Mouse (Mus musculus): Measurements from ENCODE around the gene Ifi206. TPM values are rescaled to one million over a fixed set of nuclear protein-coding genes. Genes with fewer than 3 reads are reported as not detected.

Ifi206 gene
- polyA plus RNA-seq, 1 experiment = 4.9 TPM

DNA sequence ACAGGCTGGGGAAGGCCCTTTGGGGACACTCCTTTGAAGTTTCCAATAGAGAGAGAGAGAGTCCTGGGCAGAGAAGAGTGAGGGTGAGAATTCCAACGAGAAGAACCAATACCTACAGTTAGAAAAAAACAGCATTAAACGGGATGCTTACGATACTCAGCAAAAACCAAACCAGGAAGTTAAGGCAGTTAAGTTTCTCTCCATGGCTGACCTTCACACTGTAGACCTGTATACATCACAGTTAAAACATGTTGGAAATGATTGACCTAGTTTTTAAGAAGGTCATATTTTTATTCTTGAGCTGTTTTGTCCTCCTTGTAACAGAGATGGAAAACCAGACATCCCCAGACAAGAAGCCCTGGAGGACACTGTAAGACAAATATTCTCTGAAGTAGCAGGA, 72.3 kb downstream of the Ifi206 start:
- Histone ChIP-seq H3K4me3 (ENCODE audit: insufficient read depth, low read depth, low read length) (no peak overlapping the region), H3K4me1 (ENCODE audit: control insufficient read depth, insufficient read depth, low read length) (no peaks in the 10 kb centered on the region), H3K36me3 (ENCODE audit: control insufficient read depth, insufficient read depth, low read length) (no peaks in the 10 kb centered on the region), H3K27me3 (replicated peaks; ENCODE audit: control insufficient read depth, insufficient read depth, low read length) (no peaks in the 10 kb centered on the region), H3K27ac (ENCODE audit: insufficient read depth, low read depth, low read length) (no peak overlapping the region)
- 67% methylated on average over 3 of the region's 3 CpGs for WGBS
- TF ChIP-seq CTCF (conservative IDR thresholded peaks at IDR 0.05; ENCODE audit: insufficient read depth, insufficient read length, low read depth, low read length) (no peak), POLR2A (IDR thresholded peaks at IDR 0.05; ENCODE audit: low read depth, low read length) (no peak)
- no peak for DNase-seq

Other genes starting within 250 kb of the Ifi206 start
- gene Olfr418, start 225.0 kb downstream of the Ifi206 start, polyA plus RNA-seq (2012; rRNA removed) = not detected in 2 replicates
- gene Mptx2, start 213.3 kb downstream of the Ifi206 start, polyA plus RNA-seq (2012; rRNA removed) = not detected in 2 replicates
- gene Ackr1, start 157.3 kb downstream of the Ifi206 start, polyA plus RNA-seq (2012; rRNA removed) = 0.87 and 2.0 TPM in 2 replicates
- gene Aim2, start 140.2 kb downstream of the Ifi206 start, polyA plus RNA-seq (2012; rRNA removed) = 0.68 and 1.8 TPM in 2 replicates
- gene Cadm3, start 123.3 kb downstream of the Ifi206 start, polyA plus RNA-seq (2012; rRNA removed) = 1.8 and 2.4 TPM in 2 replicates
- gene Ifi214, start 44.9 kb upstream of the Ifi206 start, polyA plus RNA-seq (2012; rRNA removed) = 0.52 TPM in 1 of 2 replicates, not detected in the other
- 2.3 and 6.4 TPM in 2 replicates for gene Ifi213, start 108.2 kb upstream of the Ifi206 start, polyA plus RNA-seq (2012; rRNA removed)
- gene Ifi209, start 139.9 kb upstream of the Ifi206 start, polyA plus RNA-seq (2012; rRNA removed) = 0.22 and 1.6 TPM in 2 replicates
- gene Ifi208, start 182.6 kb upstream of the Ifi206 start, polyA plus RNA-seq (2012; rRNA removed) = 1.5 and 3.3 TPM in 2 replicates